In genomic region chr16:57431294-57431693, GRCm38 (mm10) we compare ENCODE assay signal across 10 mouse cellular contexts.
"Had no signal": no experiment of that assay in that cellular context is flagged by ENCODE, and none has a peak within 500 bp of the region (broad histone marks: within the 10 kb centered on the region; RNA-seq: fewer than 3 reads in every experiment).

No protein-coding gene starts in this region.

- ATAC-seq: intestine, postnatal 0 days; midbrain, embryonic 16.5 days had no signal

- DNase-seq: kidney, adult 9 months; kidney, postnatal 36 days; layer of hippocampus, adult 9-11 months; left cerebral cortex, postnatal 4 days; lung, adult 18-20 months; right cerebral cortex, adult 18-20 months; right cerebral cortex, postnatal 25 days; thymus, postnatal 36 days had no signal
